Mouse (Mus musculus) stomach, embryonic 14.5 days (tissue): ENCODE measurements around the gene Psmd11. TPM values are rescaled to one million over a fixed set of nuclear protein-coding genes. Genes with fewer than 3 reads are reported as not detected.

Experiments used
- ATAC-seq: fragments of 200-750 bp; cut with Nextera tagmentation; 2 replicates; pipeline ENCODE4 v1.8.0; 2017; ENCODE audit warnings: low read depth, moderate TSS enrichment; ENCODE audit not compliant: insufficient number of reproducible peaks, insufficient read depth, low FRiP score
- H3K27ac ChIP-seq: fragments of 300-500 bp; sonication (generic); 2 replicates; pipeline ENCODE4 v1.5.1; 2014; ENCODE audit warnings: mild to moderate bottlenecking, low read length, moderate library complexity, mixed read lengths
- H3K27me3 ChIP-seq: fragments of 300-500 bp; sonication (generic); 2 replicates; pipeline ENCODE4 v1.6.1; 2014; ENCODE audit warnings: low read length, control low read depth, mixed read lengths; ENCODE audit not compliant: control insufficient read depth, insufficient read depth
- H3K36me3 ChIP-seq: fragments of 300-500 bp; sonication (generic); 2 replicates; pipeline ENCODE4 v1.6.1; 2014; ENCODE audit warnings: mild to moderate bottlenecking, control low read depth, low read length, moderate library complexity, mixed read lengths; ENCODE audit not compliant: control insufficient read depth, insufficient read depth
- H3K4me1 ChIP-seq: fragments of 300-500 bp; sonication (generic); 2 replicates; pipeline ENCODE4 v1.6.1; 2014; ENCODE audit warnings: low read length, control low read depth, mixed read lengths; ENCODE audit not compliant: control insufficient read depth, insufficient read depth
- H3K4me2 ChIP-seq: fragments of 300-500 bp; sonication (generic); replicated peaks from 2 replicates; pipeline ENCODE4 v1.6.1; 2014; ENCODE audit warnings: low read depth, low read length, control low read depth
- H3K4me3 ChIP-seq: fragments of 300-500 bp; sonication (generic); 2 replicates; pipeline ENCODE4 v1.5.1; 2014; ENCODE audit warnings: low read depth, low read length, control low read depth
- H3K9ac ChIP-seq: fragments of 300-500 bp; sonication (generic); replicated peaks from 2 replicates; pipeline ENCODE4 v1.6.1; 2014; ENCODE audit warnings: low read depth, mild to moderate bottlenecking, control low read depth, low read length, moderate library complexity, mixed read lengths
- H3K9me3 ChIP-seq: fragments of 300-500 bp; sonication (generic); 2 replicates; pipeline ENCODE4 v1.6.1; 2016; ENCODE audit warnings: low read depth, low read length, control low read depth; ENCODE audit not compliant: control insufficient read depth
- WGBS: fragments of 180-500 bp; shearing (Covaris S2); extraction: QIAGEN DNeasy Blood & Tissue Kit; methylation state at CpG from one replicate; pipeline ENCODE4 v1.1.7; 2014; 5-methylcytosine and 5-hydroxymethylcytosine counted together
- polyA plus RNA-seq: library from polyadenylated mRNA; unstranded; fragments of >200 nt; fragmentation: Nextera tagmentation; extraction: Ambion mirVana; gene quantifications from 2 replicates; pipeline ENCODE4 v1.2.1, GENCODE M21; 2014

Psmd11 gene
- polyA plus RNA-seq, 1 experiment from 2014 or later = 278 TPM

DNA sequence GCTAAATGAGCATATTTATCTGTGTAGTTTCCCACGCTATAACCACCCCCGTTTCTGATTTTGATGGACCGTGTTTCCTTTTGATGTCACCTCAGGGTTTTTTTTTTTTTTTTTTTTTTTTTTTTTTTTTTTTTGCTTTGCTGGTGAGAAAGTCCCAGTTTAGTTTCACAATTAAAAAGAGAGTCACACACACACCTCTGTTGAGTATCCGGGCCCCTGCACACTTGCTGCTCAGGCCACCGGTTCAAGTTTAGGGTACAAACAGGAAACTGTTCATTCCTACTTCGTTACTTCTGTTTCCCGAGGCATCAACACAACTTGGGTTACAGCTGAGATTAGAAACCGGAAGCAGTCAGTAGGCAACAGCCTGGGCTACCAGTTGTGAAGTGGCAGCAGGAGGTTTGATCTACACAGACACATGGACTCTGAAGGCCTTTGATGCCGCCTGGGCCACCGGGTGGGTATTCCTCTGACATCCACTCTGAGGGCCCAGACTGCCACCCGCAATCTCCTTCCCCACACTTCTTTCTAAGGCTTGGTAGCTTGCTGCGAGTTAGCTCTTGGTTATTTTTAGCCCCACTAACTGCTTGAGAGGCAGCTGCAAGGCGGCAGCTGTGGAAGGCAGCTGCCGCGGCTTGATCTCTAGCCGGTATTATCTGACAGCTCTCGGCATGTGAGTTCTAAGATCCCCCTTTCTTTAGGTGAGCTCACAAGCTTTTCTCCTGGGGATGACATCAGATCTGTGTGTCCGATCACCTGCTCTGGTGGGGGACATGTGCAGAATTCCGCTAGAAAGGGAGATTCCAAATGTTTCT, 80.2 kb downstream of the Psmd11 start:
- no peak overlapping the region for H3K9ac ChIP-seq

DNA sequence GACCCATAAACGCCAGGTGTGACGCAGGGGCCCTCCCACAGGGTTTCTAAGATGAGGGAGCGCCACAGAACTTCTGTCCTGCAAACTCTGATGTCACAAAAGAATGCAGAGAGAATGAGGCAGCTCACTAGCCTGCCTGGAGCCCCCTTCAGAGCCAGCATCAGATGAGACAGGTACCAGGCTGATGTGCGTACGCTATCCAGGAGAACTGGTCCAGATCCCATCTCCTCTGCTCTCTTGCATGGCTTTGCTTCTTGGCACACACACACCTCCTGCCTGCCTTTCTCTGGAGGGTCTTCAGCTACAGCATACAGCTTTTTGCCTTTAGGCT, 80.7 kb downstream of the Psmd11 start:
- Histone ChIP-seq H3K27ac (no peak overlapping the region), H3K9ac (no peak overlapping the region), H3K4me1 (peaks cover 6% of the 10 kb centered on the region; the same call in 1 of the 2 replicates), H3K4me2 (no peak overlapping the region), H3K27me3 (no peaks in the 10 kb centered on the region), H3K4me3 (no peak overlapping the region), H3K9me3 (no peaks in the 10 kb centered on the region), H3K36me3 (no peaks in the 10 kb centered on the region)
- ATAC-seq = no peak
- WGBS = 64% methylated on average over 5 of the region's 5 CpGs

More for the DNA sequence above, 80.2 kb downstream of the Psmd11 start:
- 46% methylated on average over 19 of the region's 19 CpGs for WGBS
- no peak overlapping the region; the same call in 1 of the 2 replicates for H3K27ac ChIP-seq
- H3K4me1 ChIP-seq = peaks cover 8% of the 10 kb centered on the region; the same call in 1 of the 2 replicates
- no peak for ATAC-seq
- no peaks in the 10 kb centered on the region for H3K36me3 ChIP-seq
- H3K9me3 ChIP-seq = no peaks in the 10 kb centered on the region
- no peaks in the 10 kb centered on the region for H3K27me3 ChIP-seq
- H3K4me3 ChIP-seq = no peak overlapping the region
- no peak overlapping the region for H3K4me2 ChIP-seq

DNA sequence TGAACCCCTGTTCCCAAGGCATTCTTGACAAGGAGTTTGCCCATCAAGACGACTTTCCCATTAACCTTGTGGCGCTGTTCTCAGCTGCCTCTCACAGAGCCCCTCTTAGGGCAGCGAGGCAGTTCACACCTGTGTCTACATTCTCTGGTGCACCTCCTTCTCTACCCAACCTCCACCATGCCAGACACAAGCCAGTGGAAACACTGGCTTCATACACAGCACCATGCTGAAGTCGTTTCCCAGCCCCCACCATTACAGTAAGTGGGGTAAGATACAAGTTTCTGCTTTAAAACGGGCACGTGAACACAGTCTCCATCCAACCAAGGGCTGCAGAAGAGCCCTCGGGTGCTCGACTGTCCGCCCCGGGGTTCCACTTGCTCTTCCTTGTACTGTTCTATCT, 81.7 kb downstream of the Psmd11 start:
- H3K27ac ChIP-seq = no peak overlapping the region
- H3K4me2 ChIP-seq = no peak overlapping the region
- no peaks in the 10 kb centered on the region for H3K36me3 ChIP-seq
- 84% methylated on average over 10 of the region's 10 CpGs for WGBS
- peaks cover 1% of the 10 kb centered on the region; the same call in 1 of the 2 replicates for H3K4me1 ChIP-seq
- H3K9ac ChIP-seq = no peak overlapping the region
- H3K9me3 ChIP-seq = no peaks in the 10 kb centered on the region
- no peaks in the 10 kb centered on the region for H3K27me3 ChIP-seq
- H3K4me3 ChIP-seq = no peak overlapping the region
- ATAC-seq = no peak

DNA sequence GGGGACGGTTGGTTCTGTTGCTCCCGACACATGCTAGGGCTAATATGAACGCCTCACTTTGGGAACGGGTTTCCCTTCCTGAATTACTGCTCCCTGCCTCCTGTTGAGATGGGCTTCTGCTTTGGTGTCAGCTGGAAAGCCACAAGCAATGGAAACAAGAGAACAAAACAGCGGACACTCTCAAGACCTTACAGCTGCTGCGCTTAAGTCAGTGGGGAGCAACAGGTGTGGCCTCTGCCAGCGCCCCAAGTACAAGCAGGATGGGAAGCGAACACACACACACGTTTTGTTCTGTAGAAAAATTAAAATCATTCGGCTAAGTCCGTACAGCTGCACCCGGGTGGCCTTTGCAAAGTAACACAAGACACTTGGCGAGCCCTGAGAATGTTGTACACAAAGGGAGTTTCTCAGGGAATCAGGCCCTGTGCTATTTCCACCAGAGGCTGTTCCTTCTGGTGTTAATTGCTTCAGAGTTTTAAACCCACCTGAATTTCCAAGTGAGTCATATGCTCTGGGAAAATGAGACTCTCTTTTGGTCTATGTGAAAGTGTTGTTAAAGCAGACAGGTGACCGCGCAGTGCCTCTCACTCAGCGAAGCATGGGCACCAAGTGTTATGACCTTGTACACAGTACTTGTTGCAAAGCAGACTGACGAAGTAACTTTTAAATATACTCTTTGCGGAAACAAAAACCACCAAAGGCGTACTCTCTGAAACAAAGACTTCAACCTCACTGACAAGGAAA, 84.1 kb downstream of the Psmd11 start:
- H3K27me3 ChIP-seq = no peaks in the 10 kb centered on the region
- H3K9me3 ChIP-seq = no peaks in the 10 kb centered on the region
- no peak overlapping the region for H3K4me2 ChIP-seq
- no peak overlapping the region for H3K27ac ChIP-seq
- no peak for ATAC-seq
- H3K4me3 ChIP-seq = no peak overlapping the region
- no peaks in the 10 kb centered on the region for H3K36me3 ChIP-seq
- WGBS = 75% methylated on average over 19 of the region's 19 CpGs
- H3K4me1 ChIP-seq = peaks cover 10% of the 10 kb centered on the region; the same call in 1 of the 2 replicates
- H3K9ac ChIP-seq = no peak overlapping the region

DNA sequence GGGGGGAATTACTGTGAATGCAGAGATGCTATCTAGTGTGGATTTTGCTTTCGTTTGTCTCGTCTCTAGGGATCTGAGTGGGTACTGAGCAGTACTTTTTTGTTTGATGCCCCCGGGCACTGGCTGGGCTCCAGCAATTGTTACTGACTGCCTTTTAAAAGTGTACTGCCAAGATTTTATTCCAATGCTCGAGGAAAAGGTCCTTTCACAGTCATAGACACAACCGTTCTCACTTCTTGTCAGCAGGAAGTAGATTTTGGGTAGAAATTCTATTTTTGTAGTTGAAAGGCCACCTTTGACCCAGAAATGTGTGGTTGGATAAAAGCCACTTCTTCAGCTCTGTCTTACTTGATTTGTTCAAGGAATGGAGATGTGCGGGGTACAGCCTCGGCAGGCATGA, 85.4 kb downstream of the Psmd11 start:
- Histone ChIP-seq H3K9me3 (no peaks in the 10 kb centered on the region), H3K27me3 (no peaks in the 10 kb centered on the region), H3K4me3 (no peak overlapping the region), H3K4me1 (peaks cover 12% of the 10 kb centered on the region; the same call in 1 of the 2 replicates), H3K27ac (no peak overlapping the region), H3K36me3 (no peaks in the 10 kb centered on the region), H3K9ac (no peak overlapping the region), H3K4me2 (no peak overlapping the region)
- 66% methylated on average over 7 of the region's 7 CpGs for WGBS
- ATAC-seq = no peak

DNA sequence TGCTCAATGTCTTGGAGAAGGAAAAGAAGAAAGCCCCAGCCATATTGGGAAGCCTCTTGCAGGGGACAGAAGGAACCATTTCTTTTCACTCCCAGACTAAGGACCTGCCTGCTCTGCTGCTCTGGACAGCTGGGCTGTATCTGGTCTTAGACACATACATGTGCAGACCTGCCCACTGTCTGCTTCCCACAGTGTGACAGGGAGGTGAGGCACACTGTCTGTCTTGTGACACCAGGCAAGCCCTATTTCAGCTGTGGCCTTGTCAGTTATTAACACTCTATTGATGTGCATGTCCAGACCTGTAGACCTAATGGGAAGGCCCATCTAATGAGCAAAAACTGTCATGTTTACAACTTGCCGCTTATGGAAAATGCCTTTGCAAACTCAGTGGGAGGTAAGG, 86.9 kb downstream of the Psmd11 start:
- H3K4me2 ChIP-seq = no peak overlapping the region
- no peak overlapping the region for H3K4me3 ChIP-seq
- H3K36me3 ChIP-seq = no peaks in the 10 kb centered on the region
- H3K27me3 ChIP-seq = no peaks in the 10 kb centered on the region
- WGBS = 24% methylated on average over 1 of the region's 1 CpGs
- no peak overlapping the region; the same call in 1 of the 2 replicates for H3K27ac ChIP-seq
- no peak overlapping the region for H3K9ac ChIP-seq
- peaks cover 15% of the 10 kb centered on the region; the same call in 1 of the 2 replicates for H3K4me1 ChIP-seq
- H3K9me3 ChIP-seq = no peaks in the 10 kb centered on the region
- ATAC-seq = no peak

DNA sequence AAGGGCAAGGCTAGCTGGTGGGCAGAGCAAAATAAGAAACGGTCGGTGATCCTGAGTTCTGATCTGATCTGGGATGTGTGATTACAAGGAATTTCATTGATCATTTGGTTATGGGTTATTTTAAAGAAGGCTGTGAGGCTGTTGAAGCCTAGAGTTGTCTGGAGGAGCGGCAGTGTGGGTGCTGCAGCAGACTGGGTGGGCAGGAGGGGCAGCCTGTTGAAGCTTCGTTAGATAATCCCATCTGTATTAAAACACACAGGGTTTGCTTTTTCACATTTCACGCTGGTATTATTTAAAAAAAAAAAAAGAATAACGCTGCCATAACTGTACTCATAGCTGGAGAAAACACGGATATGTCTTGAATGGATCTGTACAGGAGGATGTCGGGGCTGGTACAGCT, 87.5 kb downstream of the Psmd11 start:
- WGBS = 79% methylated on average over 8 of the region's 8 CpGs
- Histone ChIP-seq H3K9me3 (no peaks in the 10 kb centered on the region), H3K36me3 (no peaks in the 10 kb centered on the region), H3K27me3 (no peaks in the 10 kb centered on the region), H3K4me2 (no peak overlapping the region), H3K4me3 (no peak overlapping the region), H3K4me1 (peaks cover 15% of the 10 kb centered on the region; the same call in 1 of the 2 replicates), H3K9ac (no peak overlapping the region), H3K27ac (no peak overlapping the region)
- no peak for ATAC-seq

DNA sequence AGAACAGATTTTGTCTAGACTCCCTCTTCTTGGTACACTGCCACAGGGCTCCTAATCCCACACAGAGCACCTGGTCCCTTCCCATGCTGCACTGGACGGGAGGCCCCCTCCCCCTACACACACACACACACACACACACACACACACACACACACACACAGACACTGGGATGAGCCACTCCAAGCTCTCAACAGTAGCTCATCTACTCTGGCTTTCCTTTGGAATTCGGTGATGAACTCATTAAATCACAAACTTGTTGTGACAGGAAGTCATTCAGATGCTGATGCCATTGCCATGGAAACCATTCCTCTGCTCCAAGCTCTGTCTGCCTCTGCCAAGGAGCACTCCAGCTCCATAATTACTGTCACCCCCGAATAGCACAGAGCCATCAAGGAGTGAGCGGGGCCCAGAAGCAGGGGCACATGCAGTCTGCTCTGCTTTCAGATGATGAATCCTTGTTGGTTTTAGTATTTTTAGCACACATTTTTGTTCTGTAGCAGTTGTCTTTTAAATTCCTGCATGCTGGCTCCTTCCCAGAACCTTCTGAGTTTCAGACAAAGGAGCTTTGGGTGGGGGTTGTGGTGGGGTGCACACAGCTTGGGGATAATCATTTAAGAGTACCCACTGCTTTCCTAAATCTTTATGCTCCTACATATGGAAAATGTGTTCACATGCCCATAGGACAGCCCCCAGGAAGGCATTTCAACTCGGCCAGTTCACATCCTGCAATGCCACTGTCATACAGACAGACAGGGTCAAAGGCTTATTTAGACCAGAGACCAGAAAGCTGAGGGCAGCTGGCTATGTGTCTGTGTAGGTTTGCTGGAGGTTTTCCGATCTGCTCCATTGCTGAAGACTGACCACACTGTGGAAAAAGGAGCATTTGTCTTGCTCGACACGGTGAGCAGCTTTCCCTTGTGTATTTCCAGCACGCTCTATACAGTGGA, 90.3 kb downstream of the Psmd11 start:
- H3K9ac ChIP-seq = no peak overlapping the region
- H3K27ac ChIP-seq = no peak overlapping the region
- H3K27me3 ChIP-seq = no peaks in the 10 kb centered on the region
- WGBS = 42% methylated on average over 9 of the region's 9 CpGs
- H3K36me3 ChIP-seq = no peaks in the 10 kb centered on the region
- H3K4me3 ChIP-seq = no peak overlapping the region
- H3K4me2 ChIP-seq = no peak overlapping the region
- no peaks in the 10 kb centered on the region for H3K9me3 ChIP-seq
- ATAC-seq = no peak
- H3K4me1 ChIP-seq = peaks cover 15% of the 10 kb centered on the region; the same call in 1 of the 2 replicates
